Mouse (Mus musculus) intestine, embryonic 14.5 days (tissue): ENCODE measurements around the gene Gtpbp6. TPM values are rescaled to one million over a fixed set of nuclear protein-coding genes. Genes with fewer than 3 reads are reported as not detected.
A peak's percentile ranks its signal among the peaks of the same experiment; 100 is the strongest.

ENCODE experiments used
- ATAC-seq: fragments of 200-750 bp; cut with Nextera tagmentation; replicated peaks from 2 replicates; pipeline ENCODE4 v1.8.0; 2017; ENCODE audit warnings: low read depth, moderate number of reproducible peaks, moderate TSS enrichment, moderate library complexity; ENCODE audit not compliant: low FRiP score, low TSS enrichment
- DNase-seq: peaks from one replicate; pipeline ENCODE4 v3.0.0-alpha.2; 2018; ENCODE audit warnings: low spot score
- H3K27ac ChIP-seq: fragments of 300-500 bp; sonication (generic); 2 replicates; pipeline ENCODE4 v1.5.1; 2014; ENCODE audit warnings: low read depth, mild to moderate bottlenecking, control low read depth
- H3K27me3 ChIP-seq: fragments of 300-500 bp; sonication (generic); replicated peaks from 2 replicates; pipeline ENCODE4 v1.6.1; 2014; ENCODE audit warnings: low read length, control low read depth; ENCODE audit not compliant: control insufficient read depth, insufficient read depth
- H3K36me3 ChIP-seq: fragments of 300-500 bp; sonication (generic); 2 replicates; pipeline ENCODE4 v1.6.1; 2014; ENCODE audit warnings: low read length, control low read depth; ENCODE audit not compliant: control insufficient read depth, insufficient read depth
- H3K4me1 ChIP-seq: fragments of 300-500 bp; sonication (generic); replicated peaks from 2 replicates; pipeline ENCODE4 v1.6.1; 2014; ENCODE audit warnings: low read length, control low read depth, mixed read lengths; ENCODE audit not compliant: control insufficient read depth, insufficient read depth
- H3K4me2 ChIP-seq: fragments of 300-500 bp; sonication (generic); 2 replicates; pipeline ENCODE4 v1.6.1; 2014; ENCODE audit warnings: low read length
- H3K4me3 ChIP-seq: fragments of 300-500 bp; sonication (generic); 2 replicates; pipeline ENCODE4 v1.5.1; 2014; ENCODE audit warnings: low read depth, low read length, control low read depth, mixed read lengths
- H3K9ac ChIP-seq: fragments of 300-500 bp; sonication (generic); 2 replicates; pipeline ENCODE4 v1.6.1; 2014; ENCODE audit warnings: mild to moderate bottlenecking, low read length
- H3K9me3 ChIP-seq: fragments of 300-500 bp; sonication (generic); 2 replicates; pipeline ENCODE4 v1.6.1; 2016; ENCODE audit warnings: low read length, control low read depth; ENCODE audit not compliant: control insufficient read depth
- WGBS: fragments of 180-500 bp; shearing (Covaris S2); extraction: QIAGEN DNeasy Blood & Tissue Kit; methylation state at CpG from one replicate; pipeline ENCODE4 v1.1.7; 2014; 5-methylcytosine and 5-hydroxymethylcytosine counted together
- polyA plus RNA-seq: library from polyadenylated mRNA; unstranded; fragments of >200 nt; fragmentation: Nextera tagmentation; extraction: Ambion mirVana; gene quantifications from 2 replicates; pipeline ENCODE4 v1.2.1, GENCODE M21; 2014

Gene Gtpbp6
- polyA plus RNA-seq, 1 experiment from 2014 or later, result 29.3 TPM

- Histone ChIP-seq H3K36me3 (peaks cover 37% of the 10 kb centered on the region), H3K4me1 (peaks cover 14% of the 10 kb centered on the region), H3K27me3 (no peaks in the 10 kb centered on the region; the same call in 1 of the 2 replicates), H3K4me3 (no peak overlapping the region), H3K9ac (no peak overlapping the region), H3K9me3 (no peaks in the 10 kb centered on the region), H3K27ac (no peak overlapping the region), H3K4me2 (no peak overlapping the region)
- ATAC-seq (no peak), DNase-seq (no peak)
- WGBS, result 95% methylated on average over 19 of the region's 19 CpGs
Measured at GRCm38 (mm10) chr5:110102853-110103625, 5.0 kb downstream of the Gtpbp6 start.

- H3K9me3 ChIP-seq, result no peaks in the 10 kb centered on the region
Measured at GRCm38 (mm10) chr5:110102429-110102828, 5.6 kb downstream of the Gtpbp6 start.

GRCm38 (mm10) chr5:110101716-110102347, 6.2 kb downstream of the Gtpbp6 start:
- H3K4me3 ChIP-seq, result peak overlapping the region; percentile 24
- peaks cover 37% of the 10 kb centered on the region for H3K36me3 ChIP-seq
- peak overlapping the region; percentile 59 for H3K4me2 ChIP-seq
- no peak overlapping the region for H3K9ac ChIP-seq
- WGBS, result 16% methylated on average over 33 of the region's 34 CpGs
- no peak overlapping the region for H3K27ac ChIP-seq
- H3K9me3 ChIP-seq, result no peaks in the 10 kb centered on the region
- peaks cover 13% of the 10 kb centered on the region for H3K4me1 ChIP-seq
- peak; percentile 32 for ATAC-seq
- DNase-seq, result no peak
- no peaks in the 10 kb centered on the region; the same call in 1 of the 2 replicates for H3K27me3 ChIP-seq

More at GRCm38 (mm10) chr5:110102429-110102828, 5.6 kb downstream of the Gtpbp6 start:
- Histone ChIP-seq H3K27ac (no peak overlapping the region), H3K4me1 (peaks cover 14% of the 10 kb centered on the region), H3K4me2 (peak overlapping the region; percentile 59; the same call in 1 of the 2 replicates), H3K4me3 (no peak overlapping the region), H3K36me3 (peaks cover 37% of the 10 kb centered on the region), H3K9ac (no peak overlapping the region), H3K27me3 (no peaks in the 10 kb centered on the region; the same call in 1 of the 2 replicates)
- 86% methylated on average over 13 of the region's 13 CpGs for WGBS
- ATAC-seq (no peak), DNase-seq (no peak)

GRCm38 (mm10) chr5:110100921-110101631, 6.9 kb downstream of the Gtpbp6 start:
- Histone ChIP-seq H3K36me3 (peaks cover 33% of the 10 kb centered on the region), H3K9me3 (no peaks in the 10 kb centered on the region), H3K4me1 (peaks cover 6% of the 10 kb centered on the region; the same call in 1 of the 2 replicates), H3K4me2 (peak overlapping the region; percentile 59), H3K4me3 (peak overlapping the region; percentile 24), H3K9ac (no peak overlapping the region), H3K27ac (no peak overlapping the region), H3K27me3 (no peaks in the 10 kb centered on the region; the same call in 1 of the 2 replicates)
- ATAC-seq (peak; percentile 11; the same call in 1 of the 2 replicates), DNase-seq (no peak)
- 2% methylated on average over 35 of the region's 37 CpGs for WGBS

- Histone ChIP-seq H3K9ac (no peak within 1 kb of the TSS), H3K36me3 (peaks cover 21% of the 10 kb centered on the region), H3K27ac (no peak within 1 kb of the TSS), H3K9me3 (no peaks in the 10 kb centered on the region), H3K4me3 (no peak within 1 kb of the TSS; the same call in 1 of the 2 replicates), H3K4me2 (peak within 1 kb of the TSS; percentile 59), H3K4me1 (peaks cover 6% of the 10 kb centered on the region; the same call in 1 of the 2 replicates), H3K27me3 (no peaks in the 10 kb centered on the region; the same call in 1 of the 2 replicates)
- peak; percentile 24 for ATAC-seq
- DNase-seq, result no peak
- WGBS, result 10% methylated on average over 25 of the region's 25 CpGs
Measured at GRCm38 (mm10) chr5:110099656-110100580, 8.1 kb downstream of the Gtpbp6 start, which contains the start of gene Plcxd1. TSS of gene Plcxd1 (plus strand) at chr5:110099969.

- Histone ChIP-seq H3K4me3 (no peak overlapping the region), H3K36me3 (peaks cover 12% of the 10 kb centered on the region), H3K9me3 (no peaks in the 10 kb centered on the region), H3K27me3 (no peaks in the 10 kb centered on the region; the same call in 1 of the 2 replicates), H3K27ac (no peak overlapping the region), H3K9ac (no peak overlapping the region), H3K4me1 (peaks cover 6% of the 10 kb centered on the region; the same call in 1 of the 2 replicates), H3K4me2 (no peak overlapping the region)
- ATAC-seq (no peak), DNase-seq (no peak)
- 40% methylated on average over 1 of the region's 1 CpGs for WGBS
Measured at GRCm38 (mm10) chr5:110098991-110099477, 9.0 kb downstream of the Gtpbp6 start.

GRCm38 (mm10) chr5:110094847-110095213, 13.2 kb downstream of the Gtpbp6 start:
- 5% methylated on average over 4 of the region's 4 CpGs for WGBS
- peak overlapping the region; percentile 42 for H3K4me3 ChIP-seq
- H3K4me1 ChIP-seq, result no peaks in the 10 kb centered on the region
- DNase-seq, result peak; percentile 50
- no peaks in the 10 kb centered on the region for H3K27me3 ChIP-seq
- H3K27ac ChIP-seq, result peak overlapping the region; percentile 55
- peak overlapping the region; percentile 49 for H3K4me2 ChIP-seq
- ATAC-seq, result peak; percentile 23
- H3K9ac ChIP-seq, result peak overlapping the region; percentile 37
- H3K36me3 ChIP-seq, result no peaks in the 10 kb centered on the region
- H3K9me3 ChIP-seq, result no peaks in the 10 kb centered on the region
